In genomic region chr11:72245196-72245753, GRCm38 (mm10) we compare ENCODE assay signal across 32 mouse cellular contexts. TPM values are rescaled to one million over a fixed set of nuclear protein-coding genes. Genes with fewer than 3 reads are reported as not detected.
DNase-seq lines count a peak whose midpoint lies in the region.
"Had no signal": no experiment of that assay in that cellular context is flagged by ENCODE, and none has a peak within 500 bp of the region (broad histone marks: within the 10 kb centered on the region; RNA-seq: fewer than 3 reads in every experiment).

No protein-coding gene starts in this region.

- H3K4me3 ChIP-seq in embryonic facial prominence, embryonic 10.5 days, result no peak overlapping the region
- H3K4me3 ChIP-seq in forebrain, embryonic 10.5 days, result no peak overlapping the region
- H3K4me3 ChIP-seq: embryonic facial prominence, embryonic 15.5 days; forebrain, embryonic 13.5 days; gastrocnemius, adult 2 months; hindbrain, embryonic 12.5 days; liver, embryonic 12.5 days; megakaryocyte, embryonic 14.5 days; midbrain, embryonic 12.5 days; myocyte; neural tube, embryonic 12.5 days had no signal

- no peaks in the 10 kb centered on the region for H3K36me3 ChIP-seq in embryonic facial prominence, embryonic 10.5 days (replicated peaks)
- H3K36me3 ChIP-seq in forebrain, embryonic 10.5 days (replicated peaks), result no peaks in the 10 kb centered on the region
- H3K36me3 ChIP-seq: embryonic facial prominence, embryonic 15.5 days; hindbrain, embryonic 12.5 days; liver, embryonic 12.5 days; midbrain, embryonic 12.5 days; neural tube, embryonic 12.5 days had no signal

- peak; percentile 21 to 76 for DNase-seq in left cerebral cortex, postnatal 25 days (ENCODE audit: low spot score in 2 of 2)
- no peak for DNase-seq in left cerebral cortex, adult 11 months (ENCODE audit: low spot score)
- DNase-seq in 3T3-L1 (ENCODE audit: low read depth, low spot score), result peak; percentile 97
- DNase-seq in NIH3T3 (ENCODE audit: low read depth), result peak; percentile 83
- DNase-seq in embryonic facial prominence, embryonic 10.5 days (ENCODE audit: low spot score), result peak; percentile 16
- no peak for DNase-seq in forebrain, embryonic 10.5 days (ENCODE audit: extremely low spot score, low spot score)
- DNase-seq in MN1 (ENCODE audit: low spot score), result no peak
- DNase-seq: adrenal gland, postnatal 10 days; cerebellum, adult 11 months; cerebellum, adult 9-10 months; gastrocnemius, adult 2 months; gastrocnemius, postnatal 36 days; heart, adult 18-20 months; heart, postnatal 36 days; kidney, adult 9 months; kidney, postnatal 14 days; lung, adult 18-20 months; lung, postnatal 4 days; thymus, postnatal 4 days had no signal

- H3K27me3 ChIP-seq in embryonic facial prominence, embryonic 10.5 days (replicated peaks; ENCODE audit: low read depth, poor library complexity, severe bottlenecking), result no peaks in the 10 kb centered on the region
- H3K27me3 ChIP-seq in forebrain, embryonic 10.5 days (ENCODE audit: poor library complexity, severe bottlenecking), result no peaks in the 10 kb centered on the region
- H3K27me3 ChIP-seq: embryonic facial prominence, embryonic 15.5 days; forebrain, embryonic 13.5 days; hindbrain, embryonic 12.5 days; midbrain, embryonic 12.5 days; neural tube, embryonic 12.5 days had no signal

- 57% methylated on average over 8 of the region's 8 CpGs for WGBS in embryonic facial prominence, embryonic 10.5 days
- 72% methylated on average over 8 of the region's 8 CpGs for WGBS in forebrain, embryonic 10.5 days

- no peaks in the 10 kb centered on the region for H3K9me3 ChIP-seq in embryonic facial prominence, embryonic 10.5 days
- H3K9me3 ChIP-seq in forebrain, embryonic 10.5 days, result no peaks in the 10 kb centered on the region
- H3K9me3 ChIP-seq: embryonic facial prominence, embryonic 15.5 days; forebrain, embryonic 13.5 days; hindbrain, embryonic 12.5 days; liver, embryonic 12.5 days; megakaryocyte, embryonic 14.5 days; midbrain, embryonic 12.5 days; neural tube, embryonic 12.5 days had no signal

- intact Hi-C loops in left cerebral cortex, postnatal 25 days (cut with DNase I), result no loop called here

- peaks cover 5% of the 10 kb centered on the region; the same call in 1 of the 2 replicates for H3K4me1 ChIP-seq in embryonic facial prominence, embryonic 10.5 days
- no peaks in the 10 kb centered on the region for H3K4me1 ChIP-seq in forebrain, embryonic 10.5 days
- H3K4me1 ChIP-seq: embryonic facial prominence, embryonic 15.5 days; forebrain, embryonic 13.5 days; hindbrain, embryonic 12.5 days; liver, embryonic 12.5 days; megakaryocyte, embryonic 14.5 days; midbrain, embryonic 12.5 days; neural tube, embryonic 12.5 days had no signal

- no peak overlapping the region for H3K27ac ChIP-seq in embryonic facial prominence, embryonic 10.5 days (replicated peaks)
- H3K27ac ChIP-seq in forebrain, embryonic 10.5 days, result no peak overlapping the region
- H3K27ac ChIP-seq: embryonic facial prominence, embryonic 15.5 days; forebrain, embryonic 13.5 days; gastrocnemius, adult 2 months; hindbrain, embryonic 12.5 days; liver, embryonic 12.5 days; midbrain, embryonic 12.5 days; neural tube, embryonic 12.5 days had no signal

RNA-seq across cellular contexts. Expression of gene Slc13a5, which starts 21.7 kb away (rescaled TPM):
- 10 to 100 TPM; 18.0 to 19.6 TPM for total RNA-seq in left cerebral cortex, postnatal 25 days (2021)
- polyA plus RNA-seq in embryonic facial prominence, embryonic 10.5 days (2016; fragmentation: Nextera tagmentation; extraction: Ambion mirVana), result 0.10 and 0.14 TPM in 2 replicates
- 0.20 TPM in 1 of 2 replicates, not detected in the other for polyA plus RNA-seq in forebrain, embryonic 10.5 days (2016; fragmentation: Nextera tagmentation; extraction: Ambion mirVana)
- total RNA-seq: CH12.LX; gastrocnemius, adult 2 months; gastrocnemius, postnatal 36 days; heart, adult 18-20 months; heart, postnatal 36 days had no signal
- polyA plus RNA-seq: liver, embryonic 12.5 days; lung, postnatal 0 days; thymus, postnatal 0 days had no signal

RNA-seq across cellular contexts. Expression of gene Med31, which starts 29.9 kb away (rescaled TPM):
- 10 to 100 TPM; 12.1 to 15.9 TPM for total RNA-seq in left cerebral cortex, postnatal 25 days (2021)
- 46.7 and 50.8 TPM in 2 replicates for polyA plus RNA-seq in embryonic facial prominence, embryonic 10.5 days (2016; fragmentation: Nextera tagmentation; extraction: Ambion mirVana)
- polyA plus RNA-seq in forebrain, embryonic 10.5 days (2016; fragmentation: Nextera tagmentation; extraction: Ambion mirVana), result 44.8 and 47.1 TPM in 2 replicates

RNA-seq across cellular contexts. Expression of gene Txndc17, which starts 37.9 kb away (rescaled TPM):
- total RNA-seq in left cerebral cortex, postnatal 25 days (2021), result 10 to 100 TPM; 30.6 to 32.3 TPM
- polyA plus RNA-seq in embryonic facial prominence, embryonic 10.5 days (2016; fragmentation: Nextera tagmentation; extraction: Ambion mirVana), result 180 TPM in 2 replicates
- 172 and 176 TPM in 2 replicates for polyA plus RNA-seq in forebrain, embryonic 10.5 days (2016; fragmentation: Nextera tagmentation; extraction: Ambion mirVana)

RNA-seq across cellular contexts. Expression of gene 4933427D14Rik, which starts 38.0 kb away (rescaled TPM):
- total RNA-seq in left cerebral cortex, postnatal 25 days (2021), result 10 to 100 TPM; 29.7 to 30.1 TPM
- 17.1 and 19.9 TPM in 2 replicates for polyA plus RNA-seq in embryonic facial prominence, embryonic 10.5 days (2016; fragmentation: Nextera tagmentation; extraction: Ambion mirVana)
- polyA plus RNA-seq in forebrain, embryonic 10.5 days (2016; fragmentation: Nextera tagmentation; extraction: Ambion mirVana), result 16.2 and 16.4 TPM in 2 replicates

RNA-seq across cellular contexts. Expression of gene Gm43951, which starts 38.6 kb away (rescaled TPM):
- 10 to 100 TPM; 11.9 to 13.5 TPM for total RNA-seq in left cerebral cortex, postnatal 25 days (2021)
- 0.72 and 0.83 TPM in 2 replicates for polyA plus RNA-seq in embryonic facial prominence, embryonic 10.5 days (2016; fragmentation: Nextera tagmentation; extraction: Ambion mirVana)
- 0.42 and 0.52 TPM in 2 replicates for polyA plus RNA-seq in forebrain, embryonic 10.5 days (2016; fragmentation: Nextera tagmentation; extraction: Ambion mirVana)
- polyA plus RNA-seq: heart, embryonic 11.5 days; intestine, postnatal 0 days had no signal

Comparison
In these comparisons a context has a peak if more than half of its experiments do, and no peak if none do; other contexts are left out.
1. DNase-seq: peak in left cerebral cortex, postnatal 25 days (2 of 2), 3T3-L1 (single experiment), NIH3T3 (single experiment) and embryonic facial prominence, embryonic 10.5 days (single experiment); none in left cerebral cortex, adult 11 months (single experiment), forebrain, embryonic 10.5 days (single experiment) and MN1 (single experiment).